Mouse (Mus musculus): ENCODE results near the gene Pfkfb3. TPM values are rescaled to one million over a fixed set of nuclear protein-coding genes. Genes with fewer than 3 reads are reported as not detected.
"Not testable (repeated sequence)": the region's sequence is repeated elsewhere in the genome, so short reads cannot be mapped to it uniquely, and the experiment has no call there.

Gene Pfkfb3
- polyA plus RNA-seq, 1 experiment from 2014 or later: 18.6 TPM

DNA sequence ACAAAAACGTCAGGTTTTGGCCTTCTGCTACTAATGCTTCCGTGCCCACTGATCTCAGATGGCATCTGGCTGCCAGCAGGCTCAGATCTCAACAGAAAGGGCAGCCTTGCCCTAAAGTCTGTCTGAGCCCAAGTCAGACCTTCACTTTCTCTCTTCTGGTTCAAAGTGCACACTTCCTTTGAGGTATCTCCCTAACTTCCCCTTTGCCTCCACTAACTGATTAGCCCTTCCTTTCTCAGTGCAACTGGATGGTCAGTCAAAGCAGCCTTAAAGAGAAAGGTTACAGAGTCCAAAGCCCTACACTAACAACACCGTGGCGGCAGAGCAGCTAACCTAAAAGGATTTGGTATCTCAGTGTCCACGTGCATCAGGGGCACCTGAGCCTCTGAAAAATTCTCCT is 9.5 kb downstream of the Pfkfb3 start:
- no peak overlapping the region for H3K4me3 ChIP-seq (ENCODE audit: low read depth, low read length)
- no peaks in the 10 kb centered on the region for H3K27me3 ChIP-seq (ENCODE audit: control insufficient read depth, insufficient read depth, low read length)
- no peak overlapping the region for H3K9ac ChIP-seq (ENCODE audit: low read length)
- DNase-seq (ENCODE audit: low spot score) (no peak), ATAC-seq (ENCODE audit: insufficient read depth, low FRiP score, low TSS enrichment) (no peak)
- no peak overlapping the region for H3K27ac ChIP-seq (ENCODE audit: low read depth, low read length)
- H3K9me3 ChIP-seq (ENCODE audit: control insufficient read depth, low read length): no peaks in the 10 kb centered on the region
- no peaks in the 10 kb centered on the region for H3K36me3 ChIP-seq (ENCODE audit: control insufficient read depth, insufficient read depth, low read length)
- no peak overlapping the region for H3K4me2 ChIP-seq (ENCODE audit: low read depth)
- 78% methylated on average over 5 of the region's 5 CpGs for WGBS
- no peaks in the 10 kb centered on the region for H3K4me1 ChIP-seq (ENCODE audit: control insufficient read depth, insufficient read depth, low read length)

DNA sequence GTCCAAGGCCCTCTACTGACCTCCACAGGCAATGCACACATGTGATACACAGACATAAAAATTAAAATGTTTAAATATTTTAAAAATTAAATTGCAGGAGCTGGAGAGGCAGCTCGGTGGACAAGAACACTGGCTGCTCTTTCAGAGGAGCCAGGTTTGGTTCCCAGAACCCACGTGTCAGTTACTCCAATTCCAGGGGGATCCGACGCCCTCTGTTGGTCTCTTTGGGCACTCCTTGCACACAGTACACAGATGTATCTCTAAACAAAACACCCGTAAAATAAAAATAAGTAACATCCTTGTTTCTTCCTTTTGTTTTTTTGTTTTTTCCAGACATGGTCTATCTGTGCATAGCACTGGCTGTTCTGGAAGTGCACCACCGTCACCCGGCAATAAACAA is 10.7 kb downstream of the Pfkfb3 start:
- H3K4me2 ChIP-seq (ENCODE audit: low read depth): no peak overlapping the region
- ATAC-seq (ENCODE audit: insufficient read depth, low FRiP score, low TSS enrichment) (no peak), DNase-seq (ENCODE audit: low spot score) (no peak)
- H3K4me3 ChIP-seq (ENCODE audit: low read depth, low read length): no peak overlapping the region
- H3K9ac ChIP-seq (ENCODE audit: low read length): no peak overlapping the region
- no peaks in the 10 kb centered on the region for H3K36me3 ChIP-seq (ENCODE audit: control insufficient read depth, insufficient read depth, low read length)
- WGBS: 81% methylated on average over 7 of the region's 7 CpGs
- no peaks in the 10 kb centered on the region for H3K9me3 ChIP-seq (ENCODE audit: control insufficient read depth, low read length)
- H3K4me1 ChIP-seq (ENCODE audit: control insufficient read depth, insufficient read depth, low read length): no peaks in the 10 kb centered on the region
- no peaks in the 10 kb centered on the region for H3K27me3 ChIP-seq (ENCODE audit: control insufficient read depth, insufficient read depth, low read length)
- H3K27ac ChIP-seq (ENCODE audit: low read depth, low read length): no peak overlapping the region

DNA sequence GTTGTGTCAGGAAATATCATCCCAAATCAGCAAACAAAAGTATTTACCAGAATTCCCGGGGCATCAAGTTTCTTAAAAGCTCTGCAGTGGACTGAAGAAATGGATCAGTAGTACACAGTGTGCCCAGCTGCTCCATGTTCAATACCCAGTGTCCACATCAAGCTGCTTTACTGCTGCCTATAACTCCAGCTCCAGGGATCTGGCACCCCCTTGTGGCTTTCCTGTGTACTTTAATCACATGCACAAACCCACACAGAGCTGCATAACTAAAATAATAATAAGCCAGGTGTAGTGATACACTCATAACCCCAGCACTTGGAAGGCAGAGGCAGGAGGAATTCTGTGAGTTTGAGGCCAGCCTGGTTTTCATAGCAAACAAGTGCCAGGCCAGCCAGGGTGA is 11.2 kb downstream of the Pfkfb3 start:
- Histone ChIP-seq H3K27me3 (ENCODE audit: control insufficient read depth, insufficient read depth, low read length) (no peaks in the 10 kb centered on the region), H3K9ac (ENCODE audit: low read length) (no peak overlapping the region), H3K4me1 (ENCODE audit: control insufficient read depth, insufficient read depth, low read length) (no peaks in the 10 kb centered on the region), H3K27ac (ENCODE audit: low read depth, low read length) (no peak overlapping the region), H3K9me3 (ENCODE audit: control insufficient read depth, low read length) (no peaks in the 10 kb centered on the region), H3K4me2 (ENCODE audit: low read depth) (no peak overlapping the region), H3K36me3 (ENCODE audit: control insufficient read depth, insufficient read depth, low read length) (no peaks in the 10 kb centered on the region), H3K4me3 (ENCODE audit: low read depth, low read length) (no peak overlapping the region)
- 93% methylated on average over 1 of the region's 1 CpGs for WGBS
- peak; percentile 45; the same call in 1 of the 2 replicates for ATAC-seq (ENCODE audit: insufficient read depth, low FRiP score, low TSS enrichment)
- DNase-seq (ENCODE audit: low spot score): peak; percentile 56

DNA sequence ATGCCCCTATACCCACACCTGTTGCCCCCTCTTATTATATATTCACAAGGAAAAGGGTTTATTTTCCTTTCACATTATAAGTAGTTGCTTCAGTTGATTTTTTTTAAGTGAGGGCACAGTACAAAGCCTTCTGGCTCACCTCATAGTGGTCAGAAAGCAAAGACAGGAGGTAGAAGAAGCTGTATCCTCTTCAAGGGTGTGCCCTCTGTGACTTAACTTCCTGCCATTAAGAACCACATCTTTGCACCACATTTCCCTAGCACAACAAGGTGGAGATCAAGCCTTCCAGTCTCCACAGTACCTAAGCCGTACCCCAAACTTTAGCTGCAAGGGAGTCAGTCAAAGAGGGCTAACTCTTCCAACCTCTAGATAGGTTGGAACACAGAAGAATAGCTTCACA is 11.8 kb downstream of the Pfkfb3 start:
- H3K27ac ChIP-seq (ENCODE audit: low read depth, low read length): no peak overlapping the region
- H3K4me2 ChIP-seq (ENCODE audit: low read depth): no peak overlapping the region
- WGBS: 86% methylated on average over 1 of the region's 1 CpGs
- H3K36me3 ChIP-seq (ENCODE audit: control insufficient read depth, insufficient read depth, low read length): no peaks in the 10 kb centered on the region
- ATAC-seq (ENCODE audit: insufficient read depth, low FRiP score, low TSS enrichment) (no peak), DNase-seq (ENCODE audit: low spot score) (no peak)
- H3K4me1 ChIP-seq (ENCODE audit: control insufficient read depth, insufficient read depth, low read length): no peaks in the 10 kb centered on the region
- no peak overlapping the region for H3K4me3 ChIP-seq (ENCODE audit: low read depth, low read length)
- no peaks in the 10 kb centered on the region for H3K9me3 ChIP-seq (ENCODE audit: control insufficient read depth, low read length)
- H3K27me3 ChIP-seq (ENCODE audit: control insufficient read depth, insufficient read depth, low read length): no peaks in the 10 kb centered on the region
- no peak overlapping the region for H3K9ac ChIP-seq (ENCODE audit: low read length)

DNA sequence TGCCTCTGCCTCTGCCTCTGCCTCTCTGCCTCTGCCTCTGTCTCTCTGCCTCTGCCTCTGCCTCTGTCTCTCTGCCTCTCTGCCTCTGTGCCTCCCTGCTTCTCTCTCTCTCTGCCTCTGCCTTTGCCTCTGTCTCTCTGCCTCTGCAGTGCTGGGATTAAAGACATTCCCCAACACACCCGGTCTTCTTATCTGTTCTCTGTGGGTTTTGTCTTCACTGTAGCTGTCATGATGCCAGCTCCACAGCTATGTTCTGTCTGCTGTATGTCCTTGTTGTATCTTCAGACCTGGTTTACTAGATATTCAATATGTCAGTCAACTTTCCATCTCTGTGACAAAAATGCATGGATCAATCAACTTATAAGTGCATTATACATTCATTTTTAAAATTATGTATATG is 12.3 kb downstream of the Pfkfb3 start:
- not testable (repeated sequence) for H3K27ac ChIP-seq (ENCODE audit: low read depth, low read length); H3K27me3 ChIP-seq (ENCODE audit: control insufficient read depth, insufficient read depth, low read length); H3K36me3 ChIP-seq (ENCODE audit: control insufficient read depth, insufficient read depth, low read length); H3K9me3 ChIP-seq (ENCODE audit: control insufficient read depth, low read length); ATAC-seq (ENCODE audit: insufficient read depth, low FRiP score, low TSS enrichment); H3K4me1 ChIP-seq (ENCODE audit: control insufficient read depth, insufficient read depth, low read length); H3K4me3 ChIP-seq (ENCODE audit: low read depth, low read length); H3K4me2 ChIP-seq (ENCODE audit: low read depth); DNase-seq (ENCODE audit: low spot score); H3K9ac ChIP-seq (ENCODE audit: low read length)
- WGBS: 70% methylated on average over 1 of the region's 1 CpGs

DNA sequence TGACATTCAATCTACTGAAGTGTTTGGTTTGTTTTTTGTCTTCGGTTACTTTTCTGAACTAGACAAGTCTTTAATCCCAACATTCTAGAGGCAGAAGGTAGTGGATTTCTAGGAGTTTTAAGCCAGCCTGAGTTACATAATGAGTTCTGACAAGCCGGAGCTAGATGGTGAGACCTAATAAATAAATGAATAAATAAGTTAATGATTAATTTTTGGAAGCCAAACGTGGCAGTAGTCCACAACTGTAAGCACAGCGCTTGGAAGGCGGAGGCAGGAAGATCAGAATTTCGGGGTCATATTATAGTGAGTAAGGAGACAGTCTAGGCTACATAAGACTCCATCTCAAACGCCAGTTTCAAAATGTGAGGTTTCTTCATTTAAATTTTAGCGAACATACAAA is 17.9 kb downstream of the Pfkfb3 start:
- H3K9ac ChIP-seq (ENCODE audit: low read length): no peak overlapping the region
- no peaks in the 10 kb centered on the region for H3K27me3 ChIP-seq (ENCODE audit: control insufficient read depth, insufficient read depth, low read length)
- H3K36me3 ChIP-seq (ENCODE audit: control insufficient read depth, insufficient read depth, low read length): no peaks in the 10 kb centered on the region
- no peak for DNase-seq (ENCODE audit: low spot score)
- 64% methylated on average over 8 of the region's 8 CpGs for WGBS
- H3K4me2 ChIP-seq (ENCODE audit: low read depth): peak overlapping the region; percentile 74
- ATAC-seq (ENCODE audit: insufficient read depth, low FRiP score, low TSS enrichment): no peak; the same call in 1 of the 2 replicates
- no peaks in the 10 kb centered on the region for H3K4me1 ChIP-seq (ENCODE audit: control insufficient read depth, insufficient read depth, low read length)
- H3K9me3 ChIP-seq (ENCODE audit: control insufficient read depth, low read length): no peaks in the 10 kb centered on the region
- H3K4me3 ChIP-seq (ENCODE audit: low read depth, low read length): no peak overlapping the region; the same call in 1 of the 2 replicates
- H3K27ac ChIP-seq (ENCODE audit: low read depth, low read length): no peak overlapping the region

DNA sequence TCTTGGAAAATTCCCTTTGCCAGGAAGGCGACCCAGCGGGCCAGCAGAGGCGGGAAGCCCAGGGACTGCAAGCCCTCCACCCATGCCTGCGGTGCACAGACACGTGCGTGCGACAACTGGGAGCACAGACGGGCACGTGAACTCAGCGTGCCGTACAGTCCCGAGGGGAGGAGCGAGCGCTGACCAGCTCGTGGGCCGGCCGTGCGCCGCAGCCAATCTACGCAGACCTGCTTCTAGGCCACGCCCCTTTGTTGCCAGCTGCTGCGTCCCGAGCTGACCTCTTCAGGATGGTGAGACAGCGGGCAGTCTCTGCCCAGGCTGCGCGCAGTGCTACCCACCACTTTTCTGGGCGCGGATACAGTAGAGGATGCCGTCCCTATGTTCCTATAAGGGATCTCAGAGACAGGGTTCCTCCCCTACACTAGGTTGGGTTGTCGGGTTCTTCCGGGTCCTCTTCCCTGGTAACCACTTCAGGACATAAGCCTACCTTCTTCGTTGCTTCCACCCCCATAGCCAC is 18.4 kb downstream of the Pfkfb3 start:
- Histone ChIP-seq H3K4me2 (ENCODE audit: low read depth) (peak overlapping the region; percentile 74), H3K9ac (ENCODE audit: low read length) (peak overlapping the region; percentile 49), H3K36me3 (ENCODE audit: control insufficient read depth, insufficient read depth, low read length) (no peaks in the 10 kb centered on the region), H3K27me3 (ENCODE audit: control insufficient read depth, insufficient read depth, low read length) (no peaks in the 10 kb centered on the region), H3K4me1 (ENCODE audit: control insufficient read depth, insufficient read depth, low read length) (no peaks in the 10 kb centered on the region), H3K4me3 (ENCODE audit: low read depth, low read length) (peak overlapping the region; percentile 39), H3K27ac (ENCODE audit: low read depth, low read length) (no peak overlapping the region), H3K9me3 (ENCODE audit: control insufficient read depth, low read length) (no peaks in the 10 kb centered on the region)
- WGBS: under 1% methylated on average over 32 of the region's 32 CpGs
- ATAC-seq (ENCODE audit: insufficient read depth, low FRiP score, low TSS enrichment) (peak; percentile 99), DNase-seq (ENCODE audit: low spot score) (peak; percentile 92)

DNA sequence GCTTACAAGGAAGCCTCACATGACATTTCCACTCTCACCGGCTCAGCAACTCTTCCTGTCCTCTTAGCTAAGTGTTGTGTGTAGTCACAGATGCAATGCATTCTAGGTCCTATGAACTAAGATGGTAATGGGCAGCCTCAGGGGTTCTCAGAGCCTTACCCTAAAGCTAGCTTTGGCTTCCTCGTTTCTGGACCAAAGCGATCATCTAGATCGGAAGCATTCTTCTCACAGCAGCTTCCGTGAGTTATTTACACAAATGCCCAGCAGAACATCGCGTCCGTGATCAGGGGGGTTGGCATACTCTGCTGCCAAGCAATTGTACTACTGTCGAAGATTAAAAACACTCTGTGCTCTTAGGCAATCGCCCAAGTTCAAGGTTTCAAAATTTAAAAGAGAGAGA is 19.1 kb downstream of the Pfkfb3 start:
- H3K9ac ChIP-seq (ENCODE audit: low read length): no peak overlapping the region
- H3K27ac ChIP-seq (ENCODE audit: low read depth, low read length): no peak overlapping the region
- no peak overlapping the region; the same call in 1 of the 2 replicates for H3K4me3 ChIP-seq (ENCODE audit: low read depth, low read length)
- no peaks in the 10 kb centered on the region for H3K36me3 ChIP-seq (ENCODE audit: control insufficient read depth, insufficient read depth, low read length)
- ATAC-seq (ENCODE audit: insufficient read depth, low FRiP score, low TSS enrichment) (0 out of 2 replicates have a peak, but pooled peaks have one; percentile 11), DNase-seq (ENCODE audit: low spot score) (no peak)
- peak overlapping the region; percentile 74 for H3K4me2 ChIP-seq (ENCODE audit: low read depth)
- H3K4me1 ChIP-seq (ENCODE audit: control insufficient read depth, insufficient read depth, low read length): no peaks in the 10 kb centered on the region
- no peaks in the 10 kb centered on the region for H3K27me3 ChIP-seq (ENCODE audit: control insufficient read depth, insufficient read depth, low read length)
- H3K9me3 ChIP-seq (ENCODE audit: control insufficient read depth, low read length): no peaks in the 10 kb centered on the region
- WGBS: 31% methylated on average over 10 of the region's 10 CpGs

DNA sequence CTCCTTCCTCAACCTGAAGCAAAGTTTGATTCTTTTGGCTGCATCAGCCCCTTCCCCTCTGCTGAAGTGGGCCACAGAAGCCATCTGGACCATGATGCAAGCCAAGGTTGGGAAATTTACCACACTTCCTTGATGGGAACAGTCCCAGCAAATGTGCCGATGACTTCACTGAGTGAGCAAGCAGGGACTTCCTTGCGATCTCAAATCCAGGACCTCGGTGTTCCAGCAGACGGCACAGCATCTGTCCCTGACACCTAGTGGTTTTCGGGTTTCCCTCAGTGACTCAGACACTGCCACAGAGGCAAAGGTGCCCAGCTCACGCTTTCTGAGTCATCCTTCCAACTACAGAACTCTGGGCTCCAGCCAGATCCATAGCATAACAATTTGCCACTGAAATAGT is 23.8 kb downstream of the Pfkfb3 start:
- Histone ChIP-seq H3K4me1 (ENCODE audit: control insufficient read depth, insufficient read depth, low read length) (no peaks in the 10 kb centered on the region), H3K36me3 (ENCODE audit: control insufficient read depth, insufficient read depth, low read length) (no peaks in the 10 kb centered on the region), H3K27me3 (ENCODE audit: control insufficient read depth, insufficient read depth, low read length) (no peaks in the 10 kb centered on the region), H3K27ac (ENCODE audit: low read depth, low read length) (no peak overlapping the region), H3K9ac (ENCODE audit: low read length) (no peak overlapping the region), H3K4me3 (ENCODE audit: low read depth, low read length) (no peak overlapping the region), H3K4me2 (ENCODE audit: low read depth) (no peak overlapping the region), H3K9me3 (ENCODE audit: control insufficient read depth, low read length) (no peaks in the 10 kb centered on the region)
- ATAC-seq (ENCODE audit: insufficient read depth, low FRiP score, low TSS enrichment): no peak
- no peak for DNase-seq (ENCODE audit: low spot score)
- WGBS: 85% methylated on average over 6 of the region's 6 CpGs
